Mouse (Mus musculus): Measurements from ENCODE around the gene Mamstr. TPM values are rescaled to one million over a fixed set of nuclear protein-coding genes. Genes with fewer than 3 reads are reported as not detected.
A peak's percentile ranks its signal among the peaks of the same experiment; 100 is the strongest.

The Mamstr gene
- polyA plus RNA-seq, 1 experiment from 2014 or later: 0.69 TPM

DNA sequence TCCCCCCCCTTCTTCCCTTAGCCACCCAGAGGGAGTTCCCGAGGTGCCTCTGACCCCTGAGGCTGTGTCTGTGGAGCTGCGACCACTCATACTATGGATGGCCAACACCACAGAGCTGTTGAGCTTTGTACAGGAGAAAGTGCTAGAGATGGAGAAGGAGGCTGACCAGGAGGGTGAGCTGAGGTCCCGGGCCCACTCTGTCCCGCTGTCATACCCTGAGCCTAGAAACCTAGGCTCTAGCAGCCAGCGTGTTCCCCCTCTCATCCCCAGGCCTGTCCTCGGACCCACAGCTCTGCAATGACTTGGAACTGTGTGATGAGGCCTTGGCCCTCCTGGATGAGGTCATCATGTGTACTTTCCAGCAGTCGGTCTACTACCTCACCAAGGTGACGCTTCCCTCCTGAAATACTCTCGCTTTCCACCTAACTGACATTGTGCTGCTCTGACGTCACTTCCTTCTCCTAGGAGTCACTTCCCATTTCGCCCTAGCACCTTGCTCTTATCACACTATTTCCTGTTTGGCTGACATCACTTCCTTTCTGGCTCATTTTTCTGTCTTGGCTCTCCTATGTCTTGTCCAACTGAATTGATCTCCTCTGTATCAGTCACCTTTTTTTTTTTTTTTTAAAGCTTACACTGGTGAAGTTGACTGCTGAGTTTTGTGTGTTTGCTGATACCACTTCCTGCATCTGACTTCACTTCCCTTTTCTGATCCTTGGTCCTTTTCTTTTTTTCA lies 4.7 kb upstream of the Mamstr start:
- H3K4me3 ChIP-seq (ENCODE audit: low read depth, low read length): no peak overlapping the region
- H3K36me3 ChIP-seq (ENCODE audit: control insufficient read depth, insufficient read depth, low read length): peaks cover 6% of the 10 kb centered on the region; the same call in 1 of the 2 replicates
- H3K9me3 ChIP-seq (ENCODE audit: control insufficient read depth, low read length): no peaks in the 10 kb centered on the region
- no peak overlapping the region for H3K9ac ChIP-seq (ENCODE audit: low read depth, low read length)
- peaks cover 2% of the 10 kb centered on the region; the same call in 1 of the 2 replicates for H3K4me1 ChIP-seq (replicated peaks; ENCODE audit: control insufficient read depth, insufficient read depth, low read length)
- H3K27me3 ChIP-seq (replicated peaks; ENCODE audit: control insufficient read depth, insufficient read depth, low read length): peaks cover 3% of the 10 kb centered on the region; the same call in 1 of the 2 replicates
- 66% methylated on average over 11 of the region's 11 CpGs for WGBS
- no peak for DNase-seq (ENCODE audit: low spot score)
- no peak overlapping the region for H3K27ac ChIP-seq (ENCODE audit: low read depth, low read length)
- ATAC-seq (replicated peaks; ENCODE audit: low FRiP score): no peak; the same call in 1 of the 2 replicates
- H3K4me2 ChIP-seq: no peak overlapping the region

DNA sequence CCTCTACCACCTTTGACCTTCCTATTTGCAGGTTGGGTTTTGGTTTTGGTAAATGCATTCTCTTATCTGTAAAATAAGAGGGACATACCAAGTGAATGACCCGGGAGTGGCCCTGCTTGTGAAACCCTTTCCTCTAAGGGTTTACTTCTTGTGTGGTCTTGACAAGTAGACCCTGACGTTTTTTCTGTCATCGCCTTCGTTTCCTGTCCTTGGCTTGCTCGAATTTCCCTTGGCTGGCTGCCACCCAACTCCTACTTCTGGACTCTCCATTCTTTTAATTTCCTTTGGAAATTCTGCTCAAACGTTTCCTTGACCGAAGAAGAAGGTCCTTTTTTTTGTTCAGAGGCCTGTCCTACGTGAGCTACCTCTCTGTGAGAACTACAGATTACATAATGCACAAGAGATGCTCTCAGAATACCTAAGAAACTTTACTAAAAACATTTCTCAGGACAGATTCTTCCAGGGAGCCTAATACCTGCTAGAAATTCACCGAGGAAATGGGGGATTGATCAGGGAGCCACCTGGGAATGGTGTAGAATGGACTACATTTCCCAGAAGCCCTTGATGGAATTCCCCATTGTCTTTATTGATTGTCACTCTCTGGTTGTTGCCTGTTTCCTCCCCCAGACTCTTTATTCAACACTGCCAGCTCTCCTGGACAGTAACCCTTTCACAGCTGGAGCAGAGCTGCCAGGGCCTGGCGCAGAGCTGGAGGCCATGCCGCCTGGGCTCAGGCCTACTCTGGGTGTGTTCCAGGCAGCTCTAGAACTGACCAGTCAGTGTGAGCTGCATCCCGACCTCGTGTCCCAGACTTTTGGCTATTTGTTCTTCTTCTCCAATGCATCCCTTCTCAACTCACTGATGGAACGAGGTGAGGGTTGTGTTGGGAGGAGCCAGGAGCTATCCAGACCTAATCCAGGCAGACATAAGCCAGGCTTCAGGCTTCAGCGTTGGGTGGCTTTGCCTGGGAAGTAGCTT lies 3.8 kb upstream of the Mamstr start:
- no peaks in the 10 kb centered on the region; the same call in 1 of the 2 replicates for H3K27me3 ChIP-seq (replicated peaks; ENCODE audit: control insufficient read depth, insufficient read depth, low read length)
- H3K4me1 ChIP-seq (replicated peaks; ENCODE audit: control insufficient read depth, insufficient read depth, low read length): peaks cover 2% of the 10 kb centered on the region; the same call in 1 of the 2 replicates

DNA sequence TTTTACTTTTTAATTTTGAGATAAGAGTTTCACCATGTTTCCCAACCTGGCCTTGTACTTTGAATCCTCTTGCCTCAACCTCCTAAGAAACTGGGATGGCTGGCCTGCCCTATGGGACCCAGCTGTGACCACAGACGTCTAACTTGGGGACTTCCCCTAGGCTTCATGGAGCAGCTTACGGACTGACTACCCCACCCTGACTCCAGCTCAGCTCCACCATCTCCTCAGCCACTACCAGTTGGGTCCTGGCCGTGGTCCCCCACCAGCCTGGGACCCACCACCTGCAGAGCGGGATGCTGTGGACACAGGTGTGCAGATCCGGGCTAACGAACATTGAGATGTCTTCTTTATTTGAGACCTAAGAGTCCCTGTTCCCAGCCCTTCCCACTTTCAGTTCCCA lies 2.1 kb upstream of the Mamstr start:
- no peak overlapping the region for H3K4me3 ChIP-seq (ENCODE audit: low read depth, low read length)
- peaks cover 4% of the 10 kb centered on the region; the same call in 1 of the 2 replicates for H3K4me1 ChIP-seq (replicated peaks; ENCODE audit: control insufficient read depth, insufficient read depth, low read length)
- no peak overlapping the region for H3K4me2 ChIP-seq
- 88% methylated on average over 6 of the region's 6 CpGs for WGBS
- DNase-seq (ENCODE audit: low spot score) (no peak), ATAC-seq (replicated peaks; ENCODE audit: low FRiP score) (no peak)
- no peak overlapping the region for H3K27ac ChIP-seq (ENCODE audit: low read depth, low read length)
- H3K36me3 ChIP-seq (ENCODE audit: control insufficient read depth, insufficient read depth, low read length): peaks cover 6% of the 10 kb centered on the region; the same call in 1 of the 2 replicates
- H3K27me3 ChIP-seq (replicated peaks; ENCODE audit: control insufficient read depth, insufficient read depth, low read length): no peaks in the 10 kb centered on the region; the same call in 1 of the 2 replicates
- no peak overlapping the region for H3K9ac ChIP-seq (ENCODE audit: low read depth, low read length)
- H3K9me3 ChIP-seq (ENCODE audit: control insufficient read depth, low read length): no peaks in the 10 kb centered on the region

More for the DNA sequence above, 3.8 kb upstream of the Mamstr start:
- no peaks in the 10 kb centered on the region for H3K9me3 ChIP-seq (ENCODE audit: control insufficient read depth, low read length)
- H3K36me3 ChIP-seq (ENCODE audit: control insufficient read depth, insufficient read depth, low read length): peaks cover 6% of the 10 kb centered on the region; the same call in 1 of the 2 replicates
- no peak overlapping the region for H3K4me3 ChIP-seq (ENCODE audit: low read depth, low read length)
- H3K27ac ChIP-seq (ENCODE audit: low read depth, low read length): peak overlapping the region; percentile 41; the same call in 1 of the 2 replicates
- no peak overlapping the region for H3K4me2 ChIP-seq
- H3K9ac ChIP-seq (ENCODE audit: low read depth, low read length): no peak overlapping the region
- no peak for DNase-seq (ENCODE audit: low spot score)
- WGBS: 67% methylated on average over 15 of the region's 15 CpGs
- ATAC-seq (replicated peaks; ENCODE audit: low FRiP score): no peak

DNA sequence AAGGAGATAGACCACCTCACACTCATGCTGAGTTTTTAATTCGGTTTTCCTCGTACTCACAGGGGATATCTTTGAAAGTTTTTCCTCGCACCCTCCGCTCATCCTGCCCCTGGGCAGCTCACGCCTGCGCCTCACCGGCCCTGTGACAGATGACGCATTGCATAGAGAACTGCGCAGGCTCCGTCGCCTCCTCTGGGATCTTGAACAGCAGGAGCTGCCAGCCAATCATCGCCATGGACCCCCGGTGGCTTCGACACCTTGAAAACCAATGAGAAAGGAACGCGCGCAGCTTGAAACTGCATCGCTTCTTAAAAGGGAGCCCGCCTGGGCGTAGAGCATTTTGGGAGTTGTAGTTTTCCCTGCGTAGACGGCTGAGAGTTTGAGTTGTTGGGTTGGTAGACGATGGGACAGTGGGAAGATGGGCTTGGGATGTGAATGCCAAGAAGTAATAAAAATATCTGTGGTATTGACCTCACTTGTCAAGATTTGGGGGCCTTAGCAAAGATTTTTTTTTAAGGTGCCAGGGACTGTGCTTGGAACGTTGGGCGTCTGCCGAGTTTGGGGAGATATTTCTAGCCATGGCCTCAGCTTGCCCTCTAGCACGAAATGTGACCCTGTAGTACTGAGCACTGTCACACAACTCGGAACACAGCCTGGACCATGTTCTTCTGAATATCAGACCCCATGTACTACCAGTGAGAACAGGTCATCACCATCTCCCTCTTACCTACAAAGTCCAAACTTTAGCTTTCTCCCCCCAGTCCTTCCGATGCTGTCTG lies 965 bp upstream of the Mamstr start:
- H3K36me3 ChIP-seq (ENCODE audit: control insufficient read depth, insufficient read depth, low read length): peaks cover 6% of the 10 kb centered on the region; the same call in 1 of the 2 replicates
- H3K4me3 ChIP-seq (ENCODE audit: low read depth, low read length): 0 out of 2 replicates have a peak overlapping the region, but pooled peaks have one; percentile 12
- H3K9ac ChIP-seq (ENCODE audit: low read depth, low read length): no peak overlapping the region
- 48% methylated on average over 29 of the region's 29 CpGs for WGBS
- peak; percentile 71 for ATAC-seq (replicated peaks; ENCODE audit: low FRiP score)
- peak; percentile 71 for DNase-seq (ENCODE audit: low spot score)
- no peak overlapping the region for H3K27ac ChIP-seq (ENCODE audit: low read depth, low read length)
- no peaks in the 10 kb centered on the region; the same call in 1 of the 2 replicates for H3K27me3 ChIP-seq (replicated peaks; ENCODE audit: control insufficient read depth, insufficient read depth, low read length)
- peak overlapping the region; percentile 46 for H3K4me2 ChIP-seq
- H3K9me3 ChIP-seq (ENCODE audit: control insufficient read depth, low read length): no peaks in the 10 kb centered on the region
- peaks cover 11% of the 10 kb centered on the region; the same call in 1 of the 2 replicates for H3K4me1 ChIP-seq (replicated peaks; ENCODE audit: control insufficient read depth, insufficient read depth, low read length)

DNA sequence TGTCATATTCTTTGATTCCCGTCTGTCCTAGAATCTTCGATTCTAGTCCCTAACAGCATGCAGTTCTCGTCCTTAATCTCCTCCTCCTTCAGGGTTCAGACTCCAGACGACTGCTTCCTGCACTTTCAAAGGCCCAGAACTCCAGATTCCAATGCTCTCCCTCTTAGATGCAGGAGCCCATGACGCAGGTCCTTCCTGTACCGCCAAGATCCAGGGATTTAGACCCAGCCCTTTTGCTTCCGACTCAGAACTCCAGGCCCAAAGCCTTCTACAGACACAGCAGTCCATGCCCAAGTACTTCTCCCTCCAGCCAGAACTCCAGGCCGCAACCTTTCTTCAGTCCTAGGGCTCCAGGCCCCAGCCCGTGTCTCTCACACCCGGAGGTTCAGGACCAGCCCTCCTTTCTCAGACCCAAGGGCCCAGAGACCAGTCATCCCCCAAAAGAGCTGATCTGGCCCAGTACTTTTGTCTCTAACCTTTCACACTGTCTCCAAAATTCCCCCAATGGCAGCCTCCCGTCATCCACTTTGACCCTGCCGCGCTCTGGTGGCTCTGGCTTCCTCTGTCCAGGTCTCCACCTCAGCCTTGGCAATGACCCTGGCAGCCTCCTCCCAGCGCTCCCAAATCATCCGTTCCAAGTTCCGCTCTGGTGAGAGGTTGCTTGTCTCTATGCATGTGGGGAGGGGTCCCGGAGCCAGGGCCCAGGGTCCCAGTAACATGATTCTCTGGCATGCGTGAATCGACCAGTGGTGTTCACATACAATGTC lies 597 bp downstream of the Mamstr start:
- no peak overlapping the region for H3K27ac ChIP-seq (ENCODE audit: low read depth, low read length)
- H3K36me3 ChIP-seq (ENCODE audit: control insufficient read depth, insufficient read depth, low read length): peaks cover 6% of the 10 kb centered on the region; the same call in 1 of the 2 replicates
- no peak overlapping the region for H3K4me3 ChIP-seq (ENCODE audit: low read depth, low read length)
- peaks cover 14% of the 10 kb centered on the region; the same call in 1 of the 2 replicates for H3K4me1 ChIP-seq (replicated peaks; ENCODE audit: control insufficient read depth, insufficient read depth, low read length)
- H3K9me3 ChIP-seq (ENCODE audit: control insufficient read depth, low read length): no peaks in the 10 kb centered on the region
- ATAC-seq (replicated peaks; ENCODE audit: low FRiP score): no peak
- WGBS: 77% methylated on average over 19 of the region's 19 CpGs
- H3K9ac ChIP-seq (ENCODE audit: low read depth, low read length): no peak overlapping the region
- DNase-seq (ENCODE audit: low spot score): no peak
- peaks cover 4% of the 10 kb centered on the region; the same call in 1 of the 2 replicates for H3K27me3 ChIP-seq (replicated peaks; ENCODE audit: control insufficient read depth, insufficient read depth, low read length)
- no peak overlapping the region for H3K4me2 ChIP-seq

DNA sequence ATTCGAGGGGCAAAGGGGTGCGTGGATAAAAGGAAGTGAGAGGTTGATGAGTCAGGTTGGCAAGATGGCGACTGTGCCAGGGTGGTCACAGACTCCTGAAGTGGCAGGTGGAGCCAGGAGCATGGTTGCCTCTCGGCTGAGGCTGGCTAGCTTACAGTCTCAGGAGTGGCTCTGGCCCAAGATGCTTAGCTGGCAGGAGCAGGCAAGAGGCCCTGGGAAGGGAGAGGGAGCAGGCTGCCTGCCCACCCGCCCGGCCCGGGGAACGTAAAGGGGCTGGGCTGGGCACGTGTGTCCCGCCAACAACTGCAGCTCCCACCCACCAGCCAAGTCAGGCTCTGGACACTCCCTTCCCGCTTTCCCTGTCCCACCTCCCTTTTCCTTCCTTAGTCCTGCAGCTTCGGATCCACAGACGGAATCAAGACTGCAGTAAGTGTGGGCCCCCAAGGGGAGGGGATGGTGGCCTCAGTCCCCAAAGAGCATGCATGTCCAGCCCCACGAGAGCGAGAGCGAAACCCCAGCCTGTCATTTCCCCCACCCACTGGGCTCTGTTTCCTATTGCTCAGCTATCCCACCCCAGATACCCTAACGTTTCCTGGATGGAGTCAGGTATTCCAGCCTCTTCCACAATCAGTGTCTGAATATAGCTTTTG lies 1.7 kb downstream of the Mamstr start:
- no peak overlapping the region for H3K4me3 ChIP-seq (ENCODE audit: low read depth, low read length)
- H3K36me3 ChIP-seq (ENCODE audit: control insufficient read depth, insufficient read depth, low read length): peaks cover 3% of the 10 kb centered on the region; the same call in 1 of the 2 replicates
- ATAC-seq (replicated peaks; ENCODE audit: low FRiP score) (no peak), DNase-seq (ENCODE audit: low spot score) (no peak)
- no peak overlapping the region for H3K27ac ChIP-seq (ENCODE audit: low read depth, low read length)
- peaks cover 14% of the 10 kb centered on the region; the same call in 1 of the 2 replicates for H3K4me1 ChIP-seq (replicated peaks; ENCODE audit: control insufficient read depth, insufficient read depth, low read length)
- H3K9me3 ChIP-seq (ENCODE audit: control insufficient read depth, low read length): no peaks in the 10 kb centered on the region
- H3K9ac ChIP-seq (ENCODE audit: low read depth, low read length): no peak overlapping the region
- 64% methylated on average over 17 of the region's 17 CpGs for WGBS
- H3K4me2 ChIP-seq: peak overlapping the region; percentile 5; the same call in 1 of the 2 replicates
- H3K27me3 ChIP-seq (replicated peaks; ENCODE audit: control insufficient read depth, insufficient read depth, low read length): peaks cover 4% of the 10 kb centered on the region; the same call in 1 of the 2 replicates

DNA sequence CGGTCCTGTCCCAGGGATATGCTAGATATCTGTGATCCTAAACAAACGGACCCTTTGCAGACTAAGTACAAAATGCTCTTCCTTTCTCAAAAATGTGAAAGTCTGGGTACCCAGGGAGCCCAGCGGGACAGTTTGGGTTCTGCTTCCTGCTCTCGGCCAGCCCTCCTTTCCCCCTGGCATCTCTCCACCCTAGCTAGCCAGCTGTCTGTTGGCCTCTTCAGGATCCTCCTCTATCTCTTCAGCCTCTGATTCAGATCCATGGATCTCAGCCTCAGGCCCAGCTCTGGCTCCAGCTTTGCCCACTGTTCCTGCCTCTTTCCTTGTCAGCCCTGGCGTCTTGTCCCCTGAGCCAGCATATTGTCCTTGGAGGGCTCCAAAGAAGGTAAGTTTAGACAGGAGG lies 2.3 kb downstream of the Mamstr start:
- Histone ChIP-seq H3K9ac (ENCODE audit: low read depth, low read length) (no peak overlapping the region), H3K27me3 (replicated peaks; ENCODE audit: control insufficient read depth, insufficient read depth, low read length) (peaks cover 4% of the 10 kb centered on the region; the same call in 1 of the 2 replicates), H3K4me2 (no peak overlapping the region; the same call in 1 of the 2 replicates), H3K27ac (ENCODE audit: low read depth, low read length) (no peak overlapping the region), H3K4me3 (ENCODE audit: low read depth, low read length) (no peak overlapping the region), H3K9me3 (ENCODE audit: control insufficient read depth, low read length) (no peaks in the 10 kb centered on the region), H3K4me1 (replicated peaks; ENCODE audit: control insufficient read depth, insufficient read depth, low read length) (peaks cover 14% of the 10 kb centered on the region; the same call in 1 of the 2 replicates), H3K36me3 (ENCODE audit: control insufficient read depth, insufficient read depth, low read length) (no peaks in the 10 kb centered on the region)
- DNase-seq (ENCODE audit: low spot score) (no peak), ATAC-seq (replicated peaks; ENCODE audit: low FRiP score) (no peak)
- WGBS: 75% methylated on average over 5 of the region's 5 CpGs

Data from liver, embryonic 11.5 days (tissue).